Mouse (Mus musculus) heart, adult 2 months (tissue): ENCODE measurements at regions not wholly inside any gene's neighbourhood (a gene's known extent, or its start where the extent isn't known, plus 50 kb on each side); places are given as distances from the start of the nearest gene placed in this dataset.
A peak's percentile ranks its signal among the peaks of the same experiment; 100 is the strongest.

Experiments used
- DNase-seq, 2 experiments: peaks; one replicate each; pipeline ENCODE4 v3.0.0; 2021
- H3K27ac ChIP-seq: fragments of 200-600 bp; 2 replicates; pipeline ENCODE4 v1.8.1; 2022
- H3K27me3 ChIP-seq: fragments of 200-500 bp; 2 replicates; pipeline ENCODE4 v1.6.1; 2012; ENCODE audit warnings: mild to moderate bottlenecking, low read length, inconsistent platforms, mixed read lengths; ENCODE audit not compliant: control insufficient read depth, insufficient read depth
- H3K36me3 ChIP-seq: fragments of 200-500 bp; 2 replicates; pipeline ENCODE4 v1.6.1; 2012; ENCODE audit warnings: low read length, inconsistent platforms; ENCODE audit not compliant: control insufficient read depth, insufficient read depth
- H3K4me1 ChIP-seq: fragments of 200-500 bp; 2 replicates; pipeline ENCODE4 v1.6.1; 2011; ENCODE audit warnings: low read length; ENCODE audit not compliant: control insufficient read depth, insufficient read depth
- H3K4me3 ChIP-seq: fragments of 200-600 bp; 2 replicates; pipeline ENCODE4 v1.8.1; 2022
- H3K79me2 ChIP-seq: fragments of 200-500 bp; replicated peaks from 2 replicates; pipeline ENCODE4 v1.6.1; 2012; ENCODE audit warnings: mild to moderate bottlenecking, inconsistent platforms, low read length, moderate library complexity, mixed read lengths; ENCODE audit not compliant: control insufficient read depth, insufficient read depth
- H3K9ac ChIP-seq: fragments of 200-500 bp; 2 replicates; pipeline ENCODE4 v1.6.1; 2012; ENCODE audit warnings: low read depth, mild to moderate bottlenecking, control low read depth, inconsistent platforms, low read length, mixed read lengths
- CTCF ChIP-seq: fragments of 200-600 bp; IDR thresholded peaks from 2 replicates; pipeline ENCODE4 v1.8.1; 2022; ENCODE audit warnings: antibody characterized with exemption, mild to moderate bottlenecking, moderate library complexity
- EP300 ChIP-seq: fragments of 200-500 bp; IDR thresholded peaks from 2 replicates; pipeline ENCODE4 v1.6.1; 2011; ENCODE audit warnings: low read depth, low read length, control low read depth; ENCODE audit not compliant: insufficient read depth
- POLR2A ChIP-seq: fragments of 200-500 bp; IDR thresholded peaks from 2 replicates; pipeline ENCODE4 v1.6.1; 2011; ENCODE audit warnings: mild to moderate bottlenecking, low read depth, low read length, control low read depth; ENCODE audit not compliant: insufficient read depth
- WGBS: fragments of 180-500 bp; shearing (Covaris S2); methylation state at CpG from one replicate; pipeline ENCODE4 v1.1.7; 2018; 5-methylcytosine and 5-hydroxymethylcytosine counted together
- intact Hi-C: fragments of 180-260 bp; cut with DNase I; formaldehyde crosslinking; loops from one replicate; pipeline ENCODE4 v1.15.1; 2025

GRCm38 (mm10) chr15:69766743-69767142 lies 3266.0 kb upstream of the Lrrc6 start:
- no peak for DNase-seq
- Histone ChIP-seq H3K27ac (no peak overlapping the region), H3K4me3 (no peak overlapping the region), H3K27me3 (no peaks in the 10 kb centered on the region), H3K36me3 (no peaks in the 10 kb centered on the region), H3K4me1 (no peaks in the 10 kb centered on the region), H3K79me2 (no peaks in the 10 kb centered on the region), H3K9ac (no peak overlapping the region)
- 80% methylated on average over 2 of the region's 2 CpGs for WGBS
- intact Hi-C loops, result no loop called here
- no peak for TF ChIP-seq CTCF
- no peak for TF ChIP-seq EP300
- TF ChIP-seq POLR2A, result no peak

DNA sequence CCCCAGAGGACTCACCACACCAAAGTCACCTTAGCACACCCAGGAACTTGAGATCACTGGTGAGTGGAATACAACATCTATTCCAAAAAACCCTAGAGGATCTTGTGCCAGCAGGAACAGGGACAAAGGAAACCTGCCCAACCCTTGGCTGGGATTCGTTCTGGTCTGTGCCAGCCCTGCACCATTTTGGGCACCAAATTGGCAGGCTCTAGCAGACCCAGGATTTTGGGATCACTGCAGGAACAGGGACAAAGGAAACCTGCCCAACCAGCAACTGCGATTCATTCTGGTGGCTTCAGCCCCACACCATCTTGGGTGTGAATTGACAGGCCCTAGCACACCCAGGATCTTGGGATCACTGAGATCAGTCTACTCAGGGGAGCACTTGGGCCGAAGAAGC lies 3251.9 kb upstream of the Lrrc6 start:
- intact Hi-C loops, result no loop called here
- H3K9ac ChIP-seq, result no peak overlapping the region
- TF ChIP-seq POLR2A (no peak), CTCF (no peak), EP300 (no peak)
- peak; percentile 23 to 40 for DNase-seq
- no peak overlapping the region for H3K27ac ChIP-seq
- no peaks in the 10 kb centered on the region for H3K4me1 ChIP-seq
- H3K36me3 ChIP-seq, result no peaks in the 10 kb centered on the region
- H3K4me3 ChIP-seq, result no peak overlapping the region
- 52% methylated on average over 3 of the region's 3 CpGs for WGBS
- no peaks in the 10 kb centered on the region for H3K79me2 ChIP-seq
- H3K27me3 ChIP-seq, result no peaks in the 10 kb centered on the region

GRCm38 (mm10) chr15:69714680-69715079 lies 3214.0 kb upstream of the Lrrc6 start:
- Histone ChIP-seq H3K36me3 (no peaks in the 10 kb centered on the region), H3K4me3 (no peak overlapping the region), H3K27ac (no peak overlapping the region), H3K79me2 (no peaks in the 10 kb centered on the region), H3K27me3 (no peaks in the 10 kb centered on the region), H3K4me1 (no peaks in the 10 kb centered on the region), H3K9ac (no peak overlapping the region)
- intact Hi-C loops, result no loop called here
- WGBS, result 50% methylated on average over 2 of the region's 2 CpGs
- TF ChIP-seq EP300, result no peak
- no peak for TF ChIP-seq CTCF
- no peak for TF ChIP-seq POLR2A
- DNase-seq, result no peak

- Histone ChIP-seq H3K4me3 (no peak overlapping the region), H3K9ac (no peak overlapping the region), H3K27ac (no peak overlapping the region), H3K79me2 (no peaks in the 10 kb centered on the region), H3K4me1 (no peaks in the 10 kb centered on the region), H3K36me3 (no peaks in the 10 kb centered on the region), H3K27me3 (no peaks in the 10 kb centered on the region)
- DNase-seq, result no peak
- intact Hi-C loops, result no loop called here
- no peak for TF ChIP-seq POLR2A
- no peak for TF ChIP-seq CTCF
- no peak for TF ChIP-seq EP300
Measured at GRCm38 (mm10) chr15:69713900-69714299, 3213.2 kb upstream of the Lrrc6 start.

- no peak overlapping the region for H3K4me3 ChIP-seq
- DNase-seq, result no peak
- no peak overlapping the region for H3K9ac ChIP-seq
- no peaks in the 10 kb centered on the region for H3K36me3 ChIP-seq
- H3K4me1 ChIP-seq, result no peaks in the 10 kb centered on the region
- 68% methylated on average over 4 of the region's 4 CpGs for WGBS
- intact Hi-C loops, result no loop called here
- no peak for TF ChIP-seq POLR2A
- no peak for TF ChIP-seq EP300
- TF ChIP-seq CTCF, result no peak
- H3K27ac ChIP-seq, result no peak overlapping the region
- no peaks in the 10 kb centered on the region for H3K27me3 ChIP-seq
- no peaks in the 10 kb centered on the region for H3K79me2 ChIP-seq
Measured at GRCm38 (mm10) chr15:69695639-69696205, 3195.0 kb upstream of the Lrrc6 start.

DNA sequence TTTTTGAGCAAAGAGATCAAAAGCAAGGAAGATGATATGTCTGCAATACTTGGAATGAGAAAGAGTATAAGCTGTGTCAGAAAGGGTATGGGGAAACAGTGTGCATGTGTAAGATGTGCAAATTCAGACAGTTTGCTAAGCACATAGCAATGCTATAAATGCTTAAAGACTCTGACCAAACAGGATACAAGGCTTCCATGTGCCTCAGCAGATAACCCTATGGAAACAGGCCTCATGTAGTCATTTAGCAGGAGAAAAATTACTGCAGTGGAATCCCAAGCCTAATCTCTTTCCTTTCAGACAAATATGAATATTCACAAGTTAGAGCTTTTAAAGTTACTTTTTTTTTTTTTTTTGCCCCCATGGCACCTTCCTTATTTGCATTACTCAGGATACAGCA lies 3189.8 kb upstream of the Lrrc6 start:
- no peak for TF ChIP-seq EP300
- no peak for TF ChIP-seq POLR2A
- no peak for TF ChIP-seq CTCF
- DNase-seq, result no peak
- H3K36me3 ChIP-seq, result no peaks in the 10 kb centered on the region
- no peaks in the 10 kb centered on the region for H3K79me2 ChIP-seq
- no peak overlapping the region for H3K4me3 ChIP-seq
- no peak overlapping the region for H3K9ac ChIP-seq
- intact Hi-C loops, result no loop called here
- no peaks in the 10 kb centered on the region for H3K4me1 ChIP-seq
- no peak overlapping the region for H3K27ac ChIP-seq
- no peaks in the 10 kb centered on the region for H3K27me3 ChIP-seq
